Mouse (Mus musculus): ENCODE results near the gene Osbp2. TPM values are rescaled to one million over a fixed set of nuclear protein-coding genes. Genes with fewer than 3 reads are reported as not detected.

Gene Osbp2
- total RNA-seq, 2 experiments from 2014 or later, result 0.30 to 0.66 TPM

DNA sequence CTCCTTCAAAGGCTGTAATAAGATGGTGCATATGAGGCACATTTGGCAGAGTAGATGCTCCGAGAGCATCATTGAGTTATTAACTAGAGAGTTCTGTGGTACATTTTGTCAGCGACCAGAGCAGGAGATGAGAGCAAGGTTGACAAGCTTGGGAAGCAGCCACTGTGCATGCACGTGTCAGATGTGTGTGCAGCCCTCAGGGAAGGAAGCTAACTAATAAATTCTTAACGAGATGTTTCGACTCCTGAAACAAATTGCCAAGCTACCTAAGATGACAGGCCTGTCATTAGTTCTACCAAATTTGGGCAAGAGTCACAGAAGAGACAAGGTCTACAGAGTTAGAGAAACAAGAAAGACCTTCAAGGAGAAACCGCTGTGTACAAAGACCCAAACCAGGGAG lies 640 bp upstream of the Osbp2 start:
- intact Hi-C loops (cut with DNase I), result no loop called here
- DNase-seq, result no peak

DNA sequence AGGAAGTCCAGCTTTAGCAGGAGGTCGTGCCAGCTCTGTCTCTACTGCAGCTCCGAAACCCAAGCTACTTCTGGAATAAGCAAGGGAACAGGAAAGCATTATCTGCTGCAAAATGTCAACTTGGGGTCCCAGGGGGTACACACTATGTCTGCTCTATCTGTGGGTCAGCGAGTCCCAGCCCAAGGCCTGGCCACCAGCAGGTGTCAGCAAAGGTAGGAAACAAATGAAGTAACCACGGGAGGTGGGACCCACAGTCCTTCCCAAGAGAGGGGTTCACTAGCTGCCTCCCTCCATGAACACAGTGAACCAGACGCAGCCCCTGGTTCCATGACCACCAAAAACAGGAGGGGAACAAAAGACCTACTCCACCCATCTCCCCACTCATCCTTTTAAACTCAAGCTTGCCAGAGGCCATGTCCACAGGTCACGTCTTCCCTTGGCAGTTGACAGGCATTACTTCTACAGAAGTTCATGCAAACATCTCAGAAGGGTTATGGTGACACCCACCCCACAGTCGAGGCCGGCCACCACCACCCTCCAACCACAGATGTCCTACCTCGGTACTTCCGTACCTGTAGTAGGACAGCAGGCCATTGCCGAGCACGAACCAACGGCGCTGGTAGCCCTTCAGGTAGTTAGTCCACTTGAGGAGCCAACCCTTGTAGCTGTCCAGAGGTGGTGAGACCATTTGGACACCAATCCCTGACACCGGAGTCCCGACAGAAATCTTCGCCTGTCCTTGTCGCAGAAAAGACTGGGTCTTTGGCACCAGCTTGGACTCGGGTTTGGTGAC lies 846 bp downstream of the Osbp2 start:
- DNase-seq, result no peak
- intact Hi-C loops (cut with DNase I), result no loop called here

DNA sequence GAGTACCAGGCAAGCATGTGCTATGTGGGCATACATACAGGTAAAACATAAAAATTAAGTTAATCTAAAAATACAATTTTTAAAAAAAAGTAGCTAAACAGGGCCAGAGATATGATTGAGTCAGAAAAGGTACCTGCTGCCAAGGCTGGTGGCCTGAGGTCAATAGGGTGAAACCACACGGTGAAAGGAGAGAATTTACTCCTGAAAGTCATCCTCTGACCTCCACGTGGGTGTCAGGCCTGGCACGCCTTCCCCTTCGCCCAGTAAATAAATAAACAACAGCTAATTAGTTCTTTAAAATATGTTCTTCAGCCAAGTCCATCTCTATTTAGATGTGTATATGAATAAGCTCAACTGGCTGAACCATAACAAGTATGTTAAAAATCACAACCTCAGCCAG lies 3.3 kb downstream of the Osbp2 start:
- intact Hi-C loops (cut with DNase I), result no loop called here
- no peak for DNase-seq

DNA sequence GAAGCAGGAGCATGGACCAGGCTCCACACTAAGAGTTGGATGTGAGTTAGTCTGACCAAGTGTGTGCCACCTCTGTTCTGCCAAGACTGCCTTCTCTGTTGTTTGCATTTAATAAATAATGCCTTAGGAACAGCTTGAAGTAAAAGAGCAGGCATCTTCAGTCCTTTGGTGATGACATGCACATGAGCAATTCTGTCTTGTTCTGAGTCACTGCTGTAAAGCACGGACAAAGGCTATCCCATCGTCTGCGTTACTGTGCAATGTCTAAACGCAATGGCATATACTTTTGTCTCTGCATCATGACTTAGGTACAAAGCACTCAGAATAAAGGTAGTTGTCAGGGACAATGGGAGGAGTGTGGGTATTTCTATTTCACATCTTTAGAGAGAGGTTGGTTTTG lies 3.9 kb downstream of the Osbp2 start:
- DNase-seq, result no peak
- intact Hi-C loops (cut with DNase I), result no loop called here

DNA sequence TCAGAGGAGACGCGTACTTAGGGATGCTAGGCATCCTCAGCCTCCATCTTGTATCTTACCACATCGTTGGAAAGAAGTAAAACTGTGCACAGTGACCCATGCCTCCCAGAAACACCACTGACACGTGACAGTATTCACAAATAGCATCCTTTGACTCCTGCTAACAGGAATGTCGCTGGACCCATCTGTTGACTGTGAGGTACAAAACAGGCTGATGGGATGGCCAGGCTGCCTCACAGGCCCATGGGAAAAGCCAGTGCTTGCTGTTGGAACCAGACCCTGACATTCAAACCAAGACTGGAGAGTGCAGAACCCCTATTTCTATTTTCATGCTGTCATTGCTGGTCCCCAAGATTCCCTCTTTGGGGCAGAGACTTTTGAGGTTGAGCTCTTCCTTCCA lies 5.8 kb downstream of the Osbp2 start:
- intact Hi-C loops (cut with DNase I), result no loop called here
- no peak for DNase-seq

DNA sequence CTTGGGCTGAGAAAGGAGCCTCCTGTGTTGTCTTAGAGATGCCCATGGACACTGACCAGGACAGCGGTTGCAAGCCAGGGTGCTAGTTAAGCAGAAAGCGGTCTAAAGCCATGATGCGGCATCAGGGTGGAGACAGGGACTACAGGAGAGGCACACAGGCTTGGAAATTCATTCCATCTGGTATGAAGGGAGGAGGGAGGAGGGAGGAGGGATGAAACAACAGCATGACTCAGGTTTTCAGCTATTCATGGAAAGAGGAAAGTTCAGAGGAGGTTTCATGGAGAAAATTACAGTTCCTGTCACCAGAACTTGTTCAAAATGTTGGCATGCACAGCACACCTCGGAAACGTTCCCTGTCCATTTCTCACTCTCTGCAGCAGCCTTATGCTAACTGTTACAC lies 7.9 kb downstream of the Osbp2 start:
- intact Hi-C loops (cut with DNase I), result no loop called here
- no peak for DNase-seq

DNA sequence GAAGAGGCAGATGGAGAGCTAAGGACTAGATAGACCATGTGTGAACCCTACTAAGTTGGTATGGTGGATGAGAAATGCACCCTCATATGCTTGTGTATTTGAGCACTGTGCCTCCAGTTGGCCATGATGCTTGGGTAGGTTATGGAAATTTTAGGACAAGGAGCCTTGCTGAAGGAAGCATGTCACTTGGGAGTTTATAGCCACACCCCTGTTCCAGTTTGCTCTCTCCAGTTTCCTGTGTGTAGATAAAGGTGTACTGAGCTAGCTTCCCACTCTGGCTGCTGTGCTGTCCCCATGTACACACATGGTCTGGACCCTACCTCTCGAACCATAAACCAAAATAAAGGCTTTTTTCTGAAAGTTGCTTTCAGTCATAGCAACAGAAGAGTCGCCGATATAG lies 9.5 kb downstream of the Osbp2 start:
- DNase-seq, result no peak
- intact Hi-C loops (cut with DNase I), result no loop called here

DNA sequence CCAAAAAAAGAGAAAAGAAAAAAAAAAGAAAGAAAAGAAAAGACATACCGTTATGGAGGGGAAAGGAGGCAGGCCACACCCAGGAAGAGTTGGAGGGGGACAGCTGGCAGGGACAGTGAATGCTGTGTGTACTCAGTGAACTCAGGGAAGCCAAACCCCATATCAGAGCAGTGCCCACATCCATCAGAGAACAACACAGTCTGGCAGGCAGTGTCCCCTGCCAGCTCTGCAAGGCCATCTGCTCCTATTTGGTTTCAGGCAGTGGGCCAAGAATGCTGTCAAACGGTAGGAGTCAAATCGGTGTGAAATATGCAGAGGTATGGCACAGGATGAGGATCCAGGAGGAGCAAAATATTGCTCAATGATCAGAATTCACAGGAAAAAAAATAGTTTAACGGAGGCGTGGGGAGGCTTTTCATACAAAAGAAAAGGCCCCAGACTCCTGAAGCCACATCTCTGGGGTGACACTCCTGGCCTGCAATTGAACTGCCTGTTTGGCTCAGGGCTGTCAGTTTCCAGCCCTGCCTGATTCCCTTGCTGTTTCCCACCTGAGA lies 10.1 kb downstream of the Osbp2 start:
- intact Hi-C loops (cut with DNase I), result no loop called here
- DNase-seq, result no peak

DNA sequence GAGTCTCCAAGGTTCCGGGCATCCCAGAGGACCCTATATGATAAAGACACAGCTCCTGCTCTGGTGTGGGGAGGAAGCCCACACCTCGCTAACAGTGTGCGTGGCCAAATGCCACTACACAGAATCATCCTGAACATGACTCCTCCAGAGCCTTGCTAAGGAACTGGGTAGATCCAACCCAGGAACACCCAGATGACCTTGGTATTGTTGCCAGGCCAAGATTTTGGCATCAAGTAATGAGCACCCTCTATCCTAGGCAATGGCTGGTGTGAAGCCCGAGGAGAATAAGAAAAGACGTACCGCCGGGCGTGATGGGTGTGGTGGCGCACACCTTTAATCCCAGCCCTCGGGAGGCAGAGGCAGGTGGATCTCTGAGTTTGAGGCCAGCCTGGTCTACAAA lies 10.7 kb downstream of the Osbp2 start:
- intact Hi-C loops (cut with DNase I), result no loop called here
- no peak for DNase-seq

DNA sequence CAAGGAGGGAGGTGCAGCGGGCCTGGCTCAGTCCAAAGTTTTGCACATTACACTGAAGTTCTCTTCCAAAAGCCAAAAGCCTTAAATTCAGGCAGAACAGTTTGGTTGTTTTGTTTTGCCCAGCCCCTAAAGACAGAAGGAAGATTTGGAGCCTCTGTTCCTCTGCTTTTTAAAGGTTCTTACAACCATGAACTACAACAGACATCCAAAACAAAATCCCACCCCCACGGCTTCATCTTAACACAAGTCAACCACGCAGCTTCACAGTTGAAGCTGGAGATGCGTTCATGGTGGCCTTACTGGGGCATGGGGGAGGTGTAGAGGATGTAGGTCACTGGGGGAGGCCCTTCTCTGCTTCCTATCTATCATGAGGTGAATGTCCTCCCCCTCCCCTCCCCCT lies 11.8 kb downstream of the Osbp2 start:
- no peak for DNase-seq
- intact Hi-C loops (cut with DNase I), result no loop called here

DNA sequence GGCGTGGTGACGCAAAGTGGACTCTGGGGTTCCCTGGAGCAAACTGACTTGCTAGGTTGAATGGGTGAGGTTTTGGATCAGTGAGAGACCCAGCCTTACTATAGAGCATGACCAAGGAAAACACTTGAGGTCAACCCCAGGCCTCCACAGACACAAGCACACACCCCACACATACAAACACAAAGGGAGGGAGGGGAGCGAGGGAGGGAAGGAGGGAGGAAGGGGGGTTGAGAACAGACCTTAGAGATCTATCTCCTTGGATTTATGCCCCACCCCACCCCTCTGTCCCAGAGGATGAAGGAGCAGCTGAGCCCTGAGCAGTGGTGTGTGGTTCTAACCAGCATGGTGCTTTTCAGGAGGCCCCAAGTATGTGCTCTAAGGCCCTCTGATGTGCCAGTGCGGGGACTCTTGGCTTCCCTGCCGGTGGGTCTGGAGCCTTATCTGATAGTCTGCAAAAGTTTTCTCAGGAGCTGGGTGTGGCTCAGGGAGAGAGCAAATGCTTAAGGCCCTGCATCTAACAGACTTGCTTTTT lies 12.9 kb downstream of the Osbp2 start:
- DNase-seq, result no peak
- intact Hi-C loops (cut with DNase I), result no loop called here

DNA sequence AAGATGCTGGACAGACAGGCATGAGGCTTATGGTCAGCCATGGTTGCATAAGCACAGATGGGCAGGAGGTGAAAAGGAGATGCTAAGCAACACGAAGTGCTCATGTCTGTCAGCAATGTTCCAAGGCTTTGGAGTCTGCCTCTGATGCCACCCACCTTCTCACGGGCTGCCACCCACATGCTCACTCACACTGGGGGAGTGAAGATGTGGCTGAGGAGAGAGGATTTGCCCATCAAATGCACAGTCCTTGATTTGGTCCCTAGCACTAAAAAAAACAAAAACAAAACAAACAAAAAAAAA lies 13.4 kb downstream of the Osbp2 start:
- intact Hi-C loops (cut with DNase I), result no loop called here
- no peak for DNase-seq

DNA sequence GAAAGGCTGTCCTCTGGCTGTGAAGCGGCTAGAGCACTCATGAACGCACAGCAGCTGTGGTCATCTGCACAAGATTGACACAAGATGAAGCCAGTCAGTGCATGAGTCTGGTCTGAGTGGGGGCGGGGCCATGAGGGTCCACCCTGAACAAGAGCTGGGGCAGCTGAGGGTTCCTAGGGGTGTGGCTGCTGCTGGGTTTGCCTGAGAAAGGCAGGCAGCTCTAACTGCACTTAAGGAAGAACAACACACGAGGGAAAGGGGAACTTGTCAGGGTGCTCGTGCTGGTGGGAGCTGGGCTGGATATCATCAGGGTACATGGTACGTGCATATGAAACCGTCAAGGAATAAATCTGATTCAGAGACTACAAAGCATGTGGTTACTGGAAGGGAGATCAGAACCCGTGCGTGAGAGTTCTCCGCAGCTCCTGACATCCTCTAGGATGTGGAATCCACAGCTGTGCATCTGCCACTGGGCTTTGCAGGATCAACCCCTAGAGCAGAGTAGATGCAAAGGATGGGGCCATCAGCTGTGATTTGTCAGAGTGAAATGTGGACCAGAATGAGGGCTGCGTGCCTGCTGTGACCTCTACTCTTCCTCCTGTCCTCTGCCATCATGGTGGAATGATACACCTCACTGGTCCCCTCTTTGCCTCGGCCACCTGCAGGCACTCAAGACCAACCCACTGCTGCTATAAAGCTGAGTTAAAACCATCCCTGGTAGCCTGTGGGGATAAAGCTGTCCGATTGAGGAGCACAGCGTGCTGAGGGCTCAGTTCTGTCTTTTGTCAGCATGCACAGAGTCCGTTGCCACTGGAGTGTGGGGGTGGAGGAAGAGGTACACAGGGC lies 14.0 kb downstream of the Osbp2 start:
- DNase-seq, result no peak
- intact Hi-C loops (cut with DNase I), result no loop called here

DNA sequence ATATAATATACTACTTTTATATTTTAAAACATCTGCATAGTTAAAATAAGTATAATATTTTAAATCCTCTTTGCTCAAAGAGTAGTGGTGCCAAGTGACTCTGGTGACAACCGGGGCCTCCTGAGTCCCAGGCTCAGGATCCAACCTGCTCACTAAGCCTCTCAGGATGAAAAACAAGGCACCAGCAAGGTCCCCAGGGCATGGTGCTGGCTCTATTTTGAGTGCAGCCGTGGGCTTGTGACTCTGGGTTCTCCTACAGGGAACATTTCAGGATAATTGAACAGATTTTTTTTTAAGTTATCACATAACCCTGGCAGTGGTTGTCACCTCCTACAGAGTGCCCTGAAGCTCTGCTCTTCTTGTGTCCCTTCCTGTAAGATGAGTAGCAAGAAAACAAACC lies 17.4 kb downstream of the Osbp2 start:
- DNase-seq, result no peak
- intact Hi-C loops (cut with DNase I), result no loop called here

DNA sequence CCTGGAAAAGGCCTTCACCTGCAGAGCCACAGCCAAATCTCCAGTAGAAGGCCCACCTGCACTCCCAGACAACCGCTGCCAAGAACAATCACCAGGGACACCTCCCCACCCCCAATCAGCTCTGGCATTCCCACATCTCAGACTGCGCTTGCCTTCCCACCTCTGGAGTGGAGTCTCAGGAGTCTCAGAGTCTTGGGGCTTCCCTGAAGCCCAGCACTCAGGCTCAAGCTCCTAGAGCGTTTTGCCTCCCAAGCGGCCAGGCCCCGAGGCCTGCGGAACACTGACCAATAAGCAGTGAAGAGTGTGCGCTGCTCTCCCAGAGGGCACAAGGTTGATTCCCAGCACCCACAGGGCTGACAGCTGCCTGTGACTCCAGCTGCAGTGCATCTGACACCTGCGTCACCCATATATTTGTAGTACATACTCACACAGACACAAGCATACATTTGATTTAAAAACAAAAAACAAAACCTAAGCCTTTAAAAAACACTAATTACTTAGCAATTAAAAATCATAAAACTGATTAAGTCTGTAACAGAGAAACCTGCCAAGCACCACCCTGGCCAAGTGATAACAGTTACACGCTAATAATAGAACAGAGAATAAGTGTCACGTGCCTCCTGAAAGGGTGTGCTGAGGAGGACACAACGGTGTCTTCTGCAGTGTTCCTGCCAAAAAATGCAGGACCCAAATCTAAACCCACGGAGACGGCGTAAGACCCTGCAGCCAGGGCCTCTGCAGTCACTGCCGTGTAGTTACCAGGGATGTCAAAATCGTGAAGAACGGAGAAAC lies 19.6 kb downstream of the Osbp2 start:
- intact Hi-C loops (cut with DNase I), result no loop called here
- DNase-seq, result no peak

DNA sequence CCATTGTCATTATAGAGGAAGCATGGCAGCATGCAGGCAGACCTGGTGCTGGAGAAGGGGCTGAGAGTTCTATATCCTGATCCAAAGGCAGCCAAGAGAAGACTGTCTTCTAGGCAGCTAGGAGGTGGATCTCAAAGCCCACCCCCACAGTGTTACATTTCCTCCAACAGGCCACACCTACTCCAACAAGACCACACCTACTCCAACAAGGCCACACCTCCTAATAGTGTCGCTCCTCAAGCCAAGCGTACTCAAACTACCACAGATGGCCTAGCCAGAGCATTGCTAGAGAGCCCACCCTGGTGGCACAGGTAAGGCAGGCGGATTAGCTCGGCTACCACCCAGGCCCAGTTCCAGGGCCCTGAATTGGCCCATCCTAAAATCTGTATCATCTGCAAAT lies 28.4 kb downstream of the Osbp2 start:
- DNase-seq, result no peak
- intact Hi-C loops (cut with DNase I), result no loop called here

DNA sequence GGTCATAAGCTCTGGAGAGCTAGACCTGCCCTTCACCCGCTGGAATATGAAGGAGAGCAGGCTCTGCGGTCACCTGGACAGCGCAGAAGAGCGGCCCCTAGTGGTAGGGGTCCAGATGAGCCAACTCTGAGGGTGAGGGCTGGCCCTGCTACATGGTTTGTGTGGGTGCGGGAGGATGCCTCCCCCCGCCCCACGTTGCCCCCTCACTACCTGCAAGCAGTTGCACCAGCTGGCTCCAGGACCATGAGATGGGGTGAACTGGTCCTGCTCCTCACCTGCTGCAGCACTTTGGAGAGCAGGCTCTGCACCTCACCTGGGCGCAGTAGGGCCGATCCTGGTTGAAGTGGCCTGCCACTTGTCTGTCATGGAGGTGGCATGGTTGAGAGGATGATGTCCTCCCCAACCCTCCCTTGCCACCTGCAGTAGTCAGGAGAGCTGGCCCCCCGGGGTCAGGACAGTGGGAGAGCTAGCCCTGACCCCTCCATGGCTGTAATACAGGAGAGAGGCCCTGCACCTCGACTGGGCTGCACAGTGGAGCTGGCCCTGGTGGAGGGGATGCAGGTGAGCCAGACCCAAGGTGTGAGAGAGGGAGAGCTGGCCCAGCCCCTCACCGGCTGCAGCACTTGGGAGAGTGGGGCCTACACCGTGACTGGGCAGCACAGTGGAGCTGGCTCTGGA lies 29.1 kb downstream of the Osbp2 start:
- intact Hi-C loops (cut with DNase I), result no loop called here
- DNase-seq, result no peak

DNA sequence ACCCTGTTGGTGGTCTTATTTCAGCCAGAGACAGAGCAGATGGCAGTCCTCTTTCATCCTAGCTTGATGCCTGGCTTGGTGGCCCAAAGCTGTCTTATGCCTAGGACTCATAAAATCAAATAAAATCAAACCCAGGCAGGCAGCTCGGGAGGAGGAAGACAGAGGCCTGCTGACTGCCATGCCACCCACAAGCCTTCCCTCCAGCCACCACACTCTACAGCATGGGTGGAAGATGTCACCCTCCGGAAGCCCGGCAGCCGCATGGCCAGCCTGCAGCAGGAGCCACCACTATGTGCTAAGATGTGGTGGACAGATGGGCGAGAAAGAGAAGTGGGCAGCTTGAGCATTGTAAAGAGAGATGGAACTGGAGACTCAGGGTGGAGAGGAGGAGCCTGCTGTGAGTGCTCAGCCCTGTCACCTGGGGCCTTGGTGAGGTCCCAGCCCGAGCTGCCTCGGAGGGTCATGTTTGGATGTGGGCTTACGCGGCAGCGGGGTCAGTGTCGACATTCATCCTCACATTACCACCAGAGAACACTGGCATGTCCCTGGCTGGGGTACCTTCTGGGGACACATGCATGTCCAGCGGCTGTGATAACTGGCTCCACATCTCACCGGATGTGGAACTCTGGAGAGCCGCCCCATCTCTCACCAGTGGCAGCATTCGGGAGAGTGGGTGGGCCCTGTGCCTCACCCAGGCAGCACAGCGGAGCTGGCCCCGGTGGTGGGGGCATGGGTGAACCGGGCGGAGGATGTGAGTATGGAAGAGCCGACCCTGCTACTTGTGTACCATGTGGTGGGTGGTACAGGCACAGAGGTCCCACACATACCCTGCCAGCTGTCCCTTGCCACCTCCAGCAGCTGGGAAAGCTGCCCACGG lies 29.9 kb downstream of the Osbp2 start:
- intact Hi-C loops (cut with DNase I), result no loop called here
- no peak for DNase-seq

DNA sequence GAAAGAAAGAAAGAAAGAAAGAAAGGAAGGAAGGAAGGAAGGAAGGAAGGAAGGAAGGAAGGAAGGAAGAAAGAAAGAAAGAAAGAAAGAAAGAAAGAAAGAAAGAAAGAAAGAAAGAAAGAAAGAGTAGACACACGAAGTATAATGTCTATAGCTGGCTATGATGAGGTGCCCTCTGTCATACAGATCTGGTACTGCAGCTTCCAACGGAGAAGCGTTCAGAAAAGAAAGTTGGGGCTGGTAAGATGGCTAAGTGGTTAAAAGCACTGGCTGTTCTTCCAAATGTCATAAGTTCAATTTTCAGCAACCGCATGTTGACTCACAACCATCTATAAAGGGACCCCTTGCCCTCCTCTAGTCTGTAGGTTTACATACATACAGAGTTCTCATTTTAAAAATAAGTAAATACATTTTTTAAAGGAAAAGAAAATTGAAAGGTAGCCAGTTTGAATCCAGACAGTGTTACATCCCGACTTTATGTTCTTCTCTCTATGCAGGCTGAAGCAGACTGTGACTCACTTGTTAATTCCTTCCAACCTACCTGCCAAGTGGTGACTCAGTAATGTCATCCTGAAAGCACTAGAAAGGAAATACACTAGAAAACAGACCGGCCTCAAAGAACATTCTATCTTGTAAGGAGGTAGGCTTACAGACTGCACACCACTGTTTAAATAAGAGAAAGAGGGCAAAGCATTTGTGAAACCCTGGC lies 31.4 kb downstream of the Osbp2 start:
- no peak for DNase-seq
- intact Hi-C loops (cut with DNase I), result no loop called here
